Mouse (Mus musculus) frontal cortex, postnatal 36 days (tissue): Measurements from ENCODE around the gene Slc2a9.
A peak's percentile ranks its signal among the peaks of the same experiment; 100 is the strongest.

Experiments used
- DNase-seq, 2 experiments: peaks; one replicate each; pipeline ENCODE4 v3.0.0; 2022; ENCODE audit warnings: low spot score in 2 of 2

Slc2a9 gene

DNA sequence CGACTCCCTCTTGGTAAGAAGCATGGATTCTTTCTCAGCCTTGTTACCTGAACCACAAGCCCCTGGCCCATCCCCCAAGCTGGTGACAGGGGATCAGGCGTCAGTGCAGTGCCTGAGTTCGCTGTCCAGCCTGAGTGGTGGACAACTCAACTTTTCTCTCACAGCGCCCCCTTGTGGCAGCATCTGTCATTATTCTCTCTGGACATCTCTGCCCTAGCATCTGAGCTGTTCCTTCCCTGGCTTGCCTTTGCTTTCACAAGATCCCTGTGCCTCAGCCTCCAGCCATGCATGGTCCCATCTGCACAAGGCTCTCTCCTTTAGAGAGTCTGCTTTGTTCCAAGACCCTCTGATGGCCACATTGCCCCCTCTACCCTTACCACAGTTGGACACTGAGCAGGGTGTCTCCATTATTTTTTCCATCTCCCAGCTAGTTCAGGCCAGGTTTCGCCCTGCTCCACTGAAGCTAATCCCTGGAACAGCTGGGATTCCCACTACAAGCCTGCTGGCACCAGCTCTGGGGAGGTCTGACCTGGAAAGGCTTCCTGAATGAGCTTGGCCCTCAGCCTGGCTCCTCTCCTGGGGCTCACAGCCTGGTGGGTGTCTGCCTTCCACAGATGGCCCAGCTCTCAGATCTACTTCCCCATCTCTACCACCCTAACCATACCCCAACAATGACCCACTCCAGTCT is 32.9 kb downstream of the Slc2a9 start:
- DNase-seq: peak; percentile 81 to 82

DNA sequence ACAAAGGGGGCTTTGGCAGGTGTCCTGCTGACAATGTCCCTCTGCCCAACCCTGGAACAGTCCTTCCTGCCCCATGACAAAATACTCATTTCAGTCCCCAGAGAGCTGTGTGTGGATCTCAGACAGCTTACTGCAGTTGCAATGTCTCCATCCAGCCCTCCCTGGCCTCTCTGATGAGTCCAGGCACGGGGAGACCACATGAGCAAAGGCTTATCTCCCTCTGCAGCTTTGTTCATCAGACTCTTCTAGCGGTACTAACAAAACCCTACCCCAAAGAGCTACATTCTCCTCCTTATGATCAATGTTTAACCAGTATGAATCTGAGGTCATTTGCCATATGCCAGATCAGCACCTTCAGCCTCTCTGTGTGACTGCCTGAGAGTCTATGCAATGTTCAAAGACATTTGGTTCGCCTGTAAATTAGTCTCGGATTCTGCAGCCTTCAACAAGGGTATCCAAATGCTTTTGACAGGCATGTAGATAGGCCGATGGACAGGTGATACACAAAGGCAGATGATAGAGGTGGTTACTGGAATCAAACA is 36.3 kb downstream of the Slc2a9 start:
- no peak for DNase-seq

DNA sequence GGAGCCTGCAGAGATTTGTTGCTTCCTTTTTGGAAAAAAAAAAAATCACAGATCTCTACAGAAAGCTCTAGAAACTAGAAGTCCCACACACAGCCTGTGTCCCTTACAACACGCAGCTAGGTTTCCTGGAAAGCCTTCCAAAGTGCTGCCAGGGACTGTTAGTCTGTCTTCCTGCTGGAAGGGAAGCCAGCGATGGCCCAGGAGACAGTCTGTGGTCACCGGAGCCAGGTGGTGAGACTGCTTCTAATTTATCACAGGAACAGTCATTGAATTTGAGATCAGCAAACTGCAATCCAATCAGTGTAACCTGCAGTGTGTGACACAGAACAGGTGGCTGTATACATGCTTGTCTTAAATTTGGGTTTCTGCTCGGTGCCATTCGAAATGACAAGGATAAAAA is 41.7 kb downstream of the Slc2a9 start:
- no peak for DNase-seq

DNA sequence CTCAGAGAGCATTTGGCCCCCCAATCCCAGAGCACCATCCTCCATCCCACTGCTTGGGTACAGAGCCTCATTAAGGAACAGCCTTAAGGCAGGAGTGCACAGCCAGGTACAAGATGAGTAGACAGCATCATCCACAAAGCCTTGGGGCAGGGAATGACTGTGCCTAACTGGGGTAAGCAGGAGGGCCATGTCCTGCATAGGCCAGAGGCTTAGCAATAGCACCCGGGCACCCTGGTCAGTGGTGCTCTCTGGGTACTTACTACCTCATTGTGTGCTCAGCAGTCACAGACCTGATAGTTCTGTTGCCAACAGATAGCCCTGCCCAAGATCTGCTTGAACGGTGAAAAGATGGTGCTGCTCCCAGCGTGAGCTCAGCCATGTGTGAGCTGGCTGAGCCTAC is 52.0 kb downstream of the Slc2a9 start:
- no peak for DNase-seq

DNA sequence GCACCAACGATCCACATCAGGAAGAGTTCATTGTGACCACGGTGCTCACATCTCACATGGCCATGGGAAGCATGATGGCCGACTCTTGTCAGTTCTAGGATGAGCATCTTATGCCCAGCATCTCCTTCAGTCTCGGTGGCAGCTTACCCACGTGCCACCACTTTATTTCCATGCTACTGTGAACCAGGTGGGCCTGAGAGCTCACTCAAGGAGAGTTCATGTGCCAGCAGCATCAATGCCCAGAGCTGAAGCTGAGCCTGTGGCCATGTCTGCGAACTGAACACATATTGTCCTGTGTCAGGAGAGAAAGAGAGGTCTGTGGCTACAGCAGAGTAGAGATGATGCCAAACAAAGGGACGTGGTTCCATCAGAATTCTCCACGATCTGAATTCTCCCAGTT is 53.3 kb downstream of the Slc2a9 start:
- DNase-seq: no peak

DNA sequence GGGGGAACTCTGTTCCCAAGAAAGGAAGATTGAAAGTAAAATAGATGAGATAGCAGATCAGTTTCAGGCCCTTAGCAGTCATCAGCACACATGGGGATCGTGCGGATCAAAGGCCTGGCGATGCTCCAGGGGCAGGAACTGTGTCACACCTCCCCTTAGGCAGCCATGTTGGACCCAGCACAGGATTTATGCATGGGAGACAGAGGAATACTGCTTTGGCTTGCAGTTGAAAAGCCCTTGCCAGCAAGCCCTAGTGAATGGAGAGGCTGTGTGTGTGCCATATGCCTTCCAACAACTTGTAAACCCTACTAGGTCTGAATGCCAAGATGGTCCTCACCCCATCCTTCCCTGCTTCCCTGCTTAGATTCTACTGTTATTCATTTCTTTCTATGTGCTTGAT is 54.8 kb downstream of the Slc2a9 start:
- DNase-seq: no peak

DNA sequence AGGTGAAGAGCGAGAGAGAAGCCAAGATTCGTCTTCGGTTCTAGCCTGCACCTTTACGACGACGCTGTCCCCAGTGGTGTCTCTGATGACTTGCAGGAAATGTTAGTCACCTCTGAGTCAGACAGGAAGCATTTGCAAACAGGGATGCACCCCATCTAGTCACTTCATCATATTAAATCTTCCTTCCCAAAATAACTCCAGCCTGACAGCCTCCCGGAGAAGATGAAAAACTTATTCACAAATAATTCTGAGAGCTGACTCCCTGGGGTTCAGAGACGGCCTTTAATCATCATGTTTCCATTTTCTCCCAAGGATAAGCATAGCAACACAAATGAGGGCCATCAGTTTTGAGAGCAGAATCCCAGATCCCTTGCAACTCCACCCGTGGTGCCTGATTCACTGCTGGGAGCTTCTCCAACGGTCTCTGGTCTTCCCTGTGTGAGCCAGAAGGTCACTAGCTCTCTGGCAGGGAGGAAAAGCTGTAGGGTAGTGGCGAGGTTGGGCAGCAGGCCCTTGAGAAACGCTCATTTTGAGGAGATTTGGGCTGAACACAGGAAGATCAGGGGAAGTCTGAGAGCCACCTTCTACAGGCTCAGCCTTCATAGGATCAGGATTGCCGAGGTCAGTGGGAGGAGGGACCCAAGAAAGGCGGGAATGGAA is 56.5 kb downstream of the Slc2a9 start:
- no peak for DNase-seq

DNA sequence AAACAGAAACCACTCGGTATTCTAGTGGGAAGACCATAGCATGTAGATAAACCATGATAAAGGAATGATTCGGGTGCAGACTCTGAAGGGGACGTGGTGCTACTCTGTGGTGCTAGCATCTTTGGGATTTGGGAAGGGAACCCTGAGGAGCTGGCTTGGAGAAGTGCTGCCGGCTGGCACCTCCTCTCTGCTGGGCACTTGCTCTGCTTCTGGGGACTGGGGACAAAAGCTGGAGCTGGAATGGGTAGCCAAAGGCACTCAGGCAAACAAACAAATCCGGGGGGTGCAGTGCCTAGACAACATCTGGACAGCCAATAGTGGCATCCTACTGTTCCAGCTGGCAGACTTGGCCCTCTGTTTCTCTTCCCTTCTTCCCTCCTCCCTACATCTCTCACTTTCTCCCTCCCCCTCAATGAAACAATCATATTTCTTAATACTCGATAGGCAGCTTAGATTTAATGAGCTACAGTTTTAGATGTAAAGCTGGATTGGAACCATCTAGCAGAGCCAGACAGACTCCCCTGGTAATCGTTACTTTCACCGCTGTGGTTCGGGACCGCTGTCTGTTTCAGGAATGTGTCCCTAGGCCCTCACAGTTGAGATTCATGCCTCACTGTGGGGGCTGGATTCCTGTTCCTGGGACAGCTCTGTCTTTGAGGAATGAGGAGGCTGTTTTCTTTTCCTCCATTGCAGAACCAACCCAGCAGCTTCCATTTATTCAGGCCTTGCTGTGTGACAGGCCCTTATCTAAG is 61.7 kb downstream of the Slc2a9 start:
- no peak for DNase-seq

DNA sequence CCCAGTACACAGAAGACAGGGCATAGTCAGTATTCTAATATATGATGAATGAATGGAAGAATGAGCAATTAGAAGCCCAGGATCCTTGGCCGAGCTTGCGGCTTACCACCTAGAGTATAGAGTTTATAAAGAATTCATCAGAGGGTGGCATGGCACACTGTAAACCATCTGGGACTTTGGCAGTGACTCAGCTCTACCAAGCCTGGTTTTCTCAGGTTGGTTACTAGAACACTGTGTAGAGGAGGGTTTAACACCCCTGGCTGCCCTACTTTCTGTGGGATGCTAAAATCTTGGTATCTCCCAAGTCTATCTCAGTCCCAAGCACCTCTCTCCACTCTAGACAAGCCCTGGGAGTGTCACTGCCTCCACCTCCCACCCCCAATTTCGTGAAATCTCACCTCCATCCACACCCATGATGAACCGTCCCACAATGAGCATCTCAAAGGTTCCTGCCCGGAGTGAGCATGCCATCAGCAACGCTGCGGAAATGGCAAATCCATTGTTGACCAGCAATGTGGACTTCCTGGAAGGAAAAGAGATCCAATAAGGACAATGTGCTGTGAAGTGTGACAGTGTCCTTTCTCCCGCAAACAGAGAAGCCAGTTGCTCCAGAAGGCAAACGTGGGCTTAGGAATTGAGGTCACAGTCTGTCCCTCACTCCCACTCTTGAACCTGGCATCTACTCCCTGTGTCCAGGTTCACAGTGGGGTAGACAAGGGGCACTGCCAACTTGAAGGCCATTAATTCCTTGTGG is 62.5 kb downstream of the Slc2a9 start:
- peak; percentile 61 to 72 for DNase-seq

DNA sequence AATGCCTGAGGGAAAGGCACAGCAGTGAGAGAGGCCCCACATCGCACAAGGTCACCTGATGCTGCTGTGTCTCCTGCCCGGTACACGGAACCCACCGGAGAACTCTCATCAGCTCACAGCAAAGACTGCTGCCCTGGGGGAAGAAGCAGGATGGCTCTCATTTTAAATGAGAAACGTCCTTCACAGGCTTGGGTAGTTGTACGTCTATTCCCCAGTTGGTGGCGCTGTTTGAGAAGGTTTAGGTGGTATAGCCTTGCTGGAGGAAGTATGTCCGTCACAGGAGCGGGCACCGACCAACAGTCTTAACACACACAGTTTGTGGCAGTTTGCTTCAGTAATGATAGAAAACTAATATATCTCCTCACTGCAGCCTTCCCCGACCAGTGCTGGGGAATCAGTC is 66.3 kb downstream of the Slc2a9 start:
- no peak for DNase-seq

DNA sequence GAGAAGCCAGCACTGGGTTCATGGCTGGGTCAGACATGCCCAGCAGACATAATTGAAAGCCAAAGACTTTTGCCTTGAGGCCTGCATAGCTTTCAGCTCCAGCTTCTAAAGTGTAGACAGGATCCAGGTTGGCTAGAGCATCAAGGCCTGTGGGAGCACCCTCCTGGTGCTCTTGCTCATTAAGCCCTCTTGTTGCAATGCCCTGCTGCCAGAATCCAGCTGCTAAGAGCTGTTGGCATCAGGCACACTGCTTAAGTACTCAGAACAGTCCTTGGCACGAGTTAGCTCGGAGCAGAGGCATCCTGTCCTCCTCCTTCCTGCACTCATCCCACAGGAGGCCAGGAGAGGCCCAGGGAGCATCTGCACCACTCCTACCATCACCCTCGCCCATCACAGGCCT is 68.1 kb downstream of the Slc2a9 start:
- DNase-seq: no peak

DNA sequence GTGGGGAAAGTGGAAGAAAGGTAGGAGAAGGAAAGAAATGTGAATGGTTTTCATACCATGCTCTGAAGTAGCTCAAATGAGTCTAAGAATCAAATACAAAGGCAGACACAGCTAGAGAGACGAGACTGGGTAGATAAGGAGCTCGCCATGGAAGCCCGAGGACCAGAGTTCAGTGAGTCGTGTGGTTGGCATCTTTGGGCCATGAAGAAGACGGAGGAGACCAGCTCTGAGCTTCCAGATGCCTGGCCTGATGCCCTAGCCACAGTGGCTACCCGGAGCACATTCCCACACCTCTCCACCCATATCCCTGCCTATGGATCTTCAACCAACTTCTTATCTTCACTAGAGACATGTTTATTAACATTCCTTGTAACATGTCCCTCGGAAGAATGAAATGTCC is 71.7 kb downstream of the Slc2a9 start:
- DNase-seq: no peak

DNA sequence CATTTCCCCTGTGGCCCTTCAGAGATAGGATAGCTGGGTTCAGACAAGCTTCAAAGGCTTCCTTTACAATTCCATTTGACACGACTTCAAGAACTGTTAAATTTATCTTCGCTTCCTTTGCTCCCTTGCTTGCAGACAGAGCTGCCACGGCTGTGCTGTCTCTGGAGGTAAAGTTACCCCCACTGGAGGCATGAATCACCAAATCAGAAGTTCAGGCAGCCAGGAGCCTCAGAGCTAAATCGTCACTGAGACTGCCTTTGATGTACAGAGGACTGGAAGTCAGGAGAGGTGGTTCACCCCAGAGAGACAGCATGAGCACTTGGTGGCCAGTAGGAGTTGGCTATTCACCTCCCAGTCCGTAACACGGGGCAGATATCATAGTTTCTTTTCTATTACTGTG is 73.8 kb downstream of the Slc2a9 start:
- no peak for DNase-seq

DNA sequence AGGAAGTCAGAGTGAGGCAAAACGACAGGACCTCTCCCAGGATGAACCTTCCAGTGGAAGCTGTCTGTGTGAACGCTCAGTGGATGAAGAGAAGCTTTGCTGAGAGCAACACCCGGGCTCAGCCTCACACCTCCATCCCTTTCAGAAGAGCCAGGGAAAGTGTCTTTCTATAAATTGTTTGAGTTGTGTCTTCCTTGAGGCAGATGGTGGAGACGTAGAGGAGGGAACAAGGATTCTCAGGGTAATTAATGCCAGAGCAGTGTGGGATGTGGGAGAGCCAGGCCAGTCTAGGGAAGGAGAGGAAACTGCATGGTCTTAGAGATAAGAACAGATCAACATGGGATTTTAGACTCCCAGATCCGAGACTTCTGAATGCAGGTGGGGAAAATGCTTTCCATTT is 75.2 kb downstream of the Slc2a9 start:
- peak in 1 of 2 experiments; percentile 52 for DNase-seq

DNA sequence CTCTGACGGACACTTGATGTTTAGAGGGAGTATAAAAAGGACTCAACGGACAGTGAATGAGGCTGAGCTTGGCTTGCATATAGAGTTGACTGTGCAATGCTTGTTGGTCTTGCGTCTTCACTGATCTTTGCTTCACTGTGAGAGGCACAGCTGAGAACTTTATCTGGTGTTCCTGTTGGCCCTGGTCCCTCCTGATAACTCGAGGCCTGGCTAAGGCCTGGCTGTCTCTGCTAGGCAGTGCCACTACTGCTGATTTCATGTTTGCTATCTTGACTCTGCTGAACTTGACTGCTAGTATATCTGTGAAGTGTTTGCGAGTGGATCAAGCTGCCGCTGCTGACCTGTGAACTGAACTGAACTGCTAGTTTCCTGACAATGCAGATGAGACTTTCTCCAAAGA is 77.4 kb downstream of the Slc2a9 start:
- DNase-seq: no peak

DNA sequence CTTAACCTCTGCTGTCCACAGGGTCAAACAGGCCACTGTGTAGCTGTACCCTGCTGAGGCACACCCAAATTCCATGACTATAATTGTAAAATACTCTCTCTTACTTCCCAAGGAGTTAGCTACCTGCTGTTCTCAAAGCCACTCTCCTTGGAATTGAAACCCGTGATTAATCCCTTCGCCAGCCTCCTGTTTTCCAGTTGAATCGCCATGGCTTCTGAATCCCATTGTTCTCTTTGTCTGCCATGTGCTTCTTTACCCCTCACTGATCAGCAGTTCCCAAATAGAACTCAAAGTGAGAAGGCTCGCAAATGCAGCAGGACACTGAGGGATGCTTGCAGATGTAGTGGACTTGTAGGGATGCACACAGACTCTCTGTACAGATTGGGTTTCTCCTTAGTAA is 80.5 kb downstream of the Slc2a9 start:
- no peak for DNase-seq

DNA sequence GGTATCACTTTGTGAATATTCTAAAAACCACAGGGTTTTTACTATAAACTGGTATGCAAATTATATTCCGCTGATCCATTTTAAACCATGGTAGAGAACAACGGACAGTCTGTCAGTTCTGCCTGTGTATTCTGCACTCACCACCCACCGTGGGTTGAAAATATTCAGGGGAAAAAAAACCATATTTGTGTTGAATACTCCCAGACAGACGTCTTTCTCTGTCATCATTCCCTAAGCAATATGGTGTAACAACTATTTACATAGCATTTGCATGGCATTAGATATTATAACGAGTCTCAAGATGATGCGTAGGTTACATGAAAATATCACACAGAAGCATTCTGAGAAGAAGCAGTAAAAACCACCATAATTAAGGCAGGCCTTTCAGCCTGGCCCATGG is 84.1 kb downstream of the Slc2a9 start:
- DNase-seq: peak in 1 of 2 experiments; percentile 31

DNA sequence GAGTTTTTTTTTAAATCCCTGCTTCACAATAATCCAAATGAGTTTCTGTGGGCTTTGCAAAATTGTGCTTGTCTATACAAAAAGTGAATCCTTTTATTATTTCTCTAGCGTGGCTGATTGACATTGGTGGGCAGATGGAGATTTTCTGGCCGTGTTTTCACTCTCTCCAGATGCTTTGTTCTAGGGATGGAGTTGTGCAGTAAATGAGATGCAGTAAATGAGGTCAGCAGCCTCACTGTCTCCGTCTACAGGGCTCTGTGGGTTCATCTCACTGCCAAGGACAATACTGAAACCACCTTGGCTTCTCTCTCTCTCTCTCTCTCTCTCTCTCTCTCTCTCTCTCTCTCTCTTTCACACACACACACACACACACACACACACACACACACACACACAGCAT is 99.3 kb downstream of the Slc2a9 start:
- DNase-seq: no peak

DNA sequence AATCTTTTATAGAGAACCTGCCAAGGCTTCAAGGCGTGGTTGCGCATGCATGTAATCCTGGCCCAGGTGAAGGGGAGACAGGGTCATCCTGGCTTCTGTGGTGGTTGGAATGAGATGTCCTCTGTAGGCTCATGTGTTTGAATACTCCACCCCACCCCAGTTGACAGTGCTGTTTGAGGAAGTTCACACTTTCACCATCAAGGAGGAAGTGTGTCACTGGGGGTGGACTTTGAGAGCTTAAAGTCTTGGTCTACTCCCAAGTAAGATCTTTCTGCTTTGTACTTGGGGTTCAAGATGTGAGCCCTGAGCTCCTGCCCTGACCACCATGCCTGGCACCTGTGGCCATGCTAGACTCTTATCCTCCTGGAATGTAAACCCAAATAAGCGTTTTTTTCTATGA is 100.7 kb downstream of the Slc2a9 start:
- DNase-seq: no peak

DNA sequence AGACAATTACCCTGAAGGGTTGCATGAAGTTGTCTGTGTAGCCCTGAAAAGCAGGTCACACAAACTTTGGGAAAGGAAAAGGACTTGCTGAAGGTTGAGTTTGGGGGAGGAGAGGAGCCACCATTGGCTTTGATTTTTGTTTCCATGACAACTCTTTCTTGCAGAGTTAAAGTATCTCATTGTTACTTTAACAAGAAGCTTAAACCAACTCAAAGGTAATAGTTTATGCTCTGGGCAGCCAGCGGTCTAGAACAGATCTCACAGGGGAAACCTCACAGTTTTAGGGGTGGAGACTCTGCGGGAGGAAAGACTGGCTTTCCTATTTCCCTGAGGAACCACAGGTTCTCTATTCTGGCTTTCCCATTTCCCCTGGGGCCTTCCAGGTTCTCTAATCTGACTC is 114.1 kb downstream of the Slc2a9 start:
- DNase-seq: no peak

DNA sequence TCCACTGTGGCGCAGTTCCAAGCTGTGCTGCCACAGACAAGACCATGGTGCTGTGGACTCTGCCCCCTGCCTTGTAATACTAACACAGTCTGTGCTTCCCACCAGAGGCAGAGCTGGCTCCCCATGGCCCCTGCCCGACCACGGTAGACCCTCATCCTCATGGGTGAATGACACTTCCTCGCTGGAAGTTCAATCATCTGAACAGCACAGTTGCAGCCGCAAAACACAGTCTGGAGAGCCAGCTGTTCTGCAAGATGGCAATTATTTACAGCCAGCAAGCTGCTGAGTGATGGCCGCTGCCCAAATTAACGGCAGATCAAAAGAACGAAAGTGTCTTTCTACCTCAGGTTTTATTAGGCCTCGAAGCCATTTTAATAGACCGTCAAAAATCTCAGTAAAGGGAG is 114.5 kb downstream of the Slc2a9 start:
- no peak for DNase-seq

DNA sequence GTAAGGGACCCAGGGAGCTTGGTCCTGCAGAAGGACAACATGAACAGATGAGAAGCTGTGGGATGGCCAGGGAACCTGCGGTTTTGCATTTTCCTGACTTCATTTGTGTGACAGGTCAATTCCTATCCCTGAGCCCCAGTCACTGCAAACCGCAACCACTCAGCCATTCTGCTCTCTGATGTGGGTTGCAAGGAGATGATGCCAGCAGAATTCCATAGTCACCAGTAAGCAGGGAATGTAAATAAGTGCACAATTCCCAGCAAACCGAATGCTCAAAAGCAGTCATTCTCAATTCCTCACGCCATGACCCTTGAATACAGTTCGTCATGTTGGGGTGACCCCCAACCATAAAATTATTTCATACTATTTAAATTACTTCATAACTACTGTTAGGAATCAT is 123.0 kb downstream of the Slc2a9 start:
- no peak for DNase-seq
